Mouse (Mus musculus) testis, adult 2 months (tissue): ENCODE measurements around the gene Adamts3.

Source experiments
- CTCF ChIP-seq: fragments of 200-500 bp; IDR thresholded peaks from 2 replicates; pipeline ENCODE4 v1.5.1; 2012; ENCODE audit warnings: low read depth, mild to moderate bottlenecking, inconsistent platforms, low read length, moderate library complexity; ENCODE audit not compliant: control insufficient read depth, insufficient read depth, insufficient replicate concordance
- POLR2A ChIP-seq: fragments of 200-500 bp; IDR thresholded peaks from 2 replicates; pipeline ENCODE4 v1.6.1; 2012; ENCODE audit warnings: low read depth, mild to moderate bottlenecking, inconsistent platforms, low read length, moderate library complexity; ENCODE audit not compliant: control insufficient read depth

DNA sequence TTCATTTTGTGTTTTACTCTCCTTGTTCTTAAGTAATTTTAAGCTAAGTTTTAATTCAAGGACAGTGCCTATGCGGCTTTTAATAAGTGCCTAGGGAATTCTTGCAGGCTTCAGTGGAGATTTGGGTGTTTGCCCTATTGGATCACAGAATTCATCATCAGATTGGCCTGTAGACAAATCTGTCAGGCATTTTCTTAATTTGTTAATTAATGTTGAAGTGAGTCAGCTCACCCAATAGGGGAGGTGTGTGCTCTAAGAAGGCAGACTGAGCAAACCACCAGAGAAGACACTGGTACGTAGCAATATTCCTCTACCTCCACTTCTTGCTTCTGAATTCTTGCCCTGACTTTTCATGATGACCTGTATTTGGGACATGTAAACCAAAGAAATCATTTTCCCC is 247.7 kb downstream of the Adamts3 start:
- TF ChIP-seq CTCF: no peak
- no peak for TF ChIP-seq POLR2A
